Mouse (Mus musculus): ENCODE data around the gene Tmem231. TPM values are rescaled to one million over a fixed set of nuclear protein-coding genes. Genes with fewer than 3 reads are reported as not detected.

Tmem231 gene
- polyA plus RNA-seq, 1 experiment from 2014 or later = 24.6 TPM

DNA sequence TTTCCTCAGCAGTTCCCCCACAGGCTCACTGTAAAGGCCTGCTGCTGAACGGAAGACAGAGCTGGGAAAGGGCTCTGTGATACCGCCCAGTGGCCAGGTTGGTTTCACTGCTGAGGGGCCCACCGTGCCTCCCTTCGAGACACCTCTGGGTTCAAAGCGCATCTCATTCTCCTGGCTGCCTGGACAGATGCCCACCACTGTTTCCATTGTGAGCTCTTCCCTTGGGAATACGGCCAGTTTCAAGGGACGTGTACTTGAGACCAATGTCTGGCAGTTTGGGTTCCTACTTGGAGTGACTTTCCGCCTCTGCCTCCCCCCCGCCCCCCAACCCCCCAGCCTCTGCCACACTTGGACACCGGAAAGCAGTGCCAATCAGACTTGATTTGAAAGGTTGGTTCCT is 29.4 kb upstream of the Tmem231 start:
- peaks cover 4% of the 10 kb centered on the region; the same call in 1 of the 2 replicates for H3K4me1 ChIP-seq
- no peaks in the 10 kb centered on the region for H3K27me3 ChIP-seq
- no peak overlapping the region for H3K27ac ChIP-seq
- ATAC-seq (ENCODE audit: low FRiP score, low read depth) = no peak
- no peak overlapping the region for H3K4me2 ChIP-seq (replicated peaks)
- WGBS = 72% methylated on average over 10 of the region's 10 CpGs
- H3K4me3 ChIP-seq = no peak overlapping the region
- H3K9me3 ChIP-seq = no peaks in the 10 kb centered on the region
- H3K36me3 ChIP-seq = peaks cover 18% of the 10 kb centered on the region
- H3K9ac ChIP-seq = no peak overlapping the region; the same call in 1 of the 2 replicates

DNA sequence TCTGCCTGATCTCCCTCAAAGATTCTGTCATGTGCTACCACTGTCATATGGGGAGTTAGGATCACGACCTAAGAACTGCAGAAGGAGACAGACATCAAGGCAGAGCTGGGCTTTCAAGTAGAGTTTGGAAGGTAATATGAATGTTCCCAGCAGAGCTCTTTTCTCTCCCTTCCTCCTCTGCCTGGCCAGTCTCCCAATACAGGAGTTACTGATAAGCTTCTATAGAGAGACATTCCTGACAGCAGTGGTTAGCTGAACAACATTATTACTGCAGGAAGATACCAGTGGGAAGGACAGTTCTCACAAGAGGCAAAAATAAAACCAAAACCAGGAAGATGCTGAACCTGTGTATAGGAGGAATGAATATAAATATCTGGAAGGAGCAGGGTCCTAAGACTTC is 28.9 kb upstream of the Tmem231 start:
- 72% methylated on average over 1 of the region's 1 CpGs for WGBS
- H3K4me1 ChIP-seq = no peaks in the 10 kb centered on the region
- H3K4me2 ChIP-seq (replicated peaks) = no peak overlapping the region
- peaks cover 21% of the 10 kb centered on the region for H3K36me3 ChIP-seq
- H3K4me3 ChIP-seq = no peak overlapping the region
- H3K27ac ChIP-seq = no peak overlapping the region
- H3K9ac ChIP-seq = no peak overlapping the region
- no peaks in the 10 kb centered on the region for H3K27me3 ChIP-seq
- H3K9me3 ChIP-seq = no peaks in the 10 kb centered on the region
- ATAC-seq (ENCODE audit: low FRiP score, low read depth) = no peak

DNA sequence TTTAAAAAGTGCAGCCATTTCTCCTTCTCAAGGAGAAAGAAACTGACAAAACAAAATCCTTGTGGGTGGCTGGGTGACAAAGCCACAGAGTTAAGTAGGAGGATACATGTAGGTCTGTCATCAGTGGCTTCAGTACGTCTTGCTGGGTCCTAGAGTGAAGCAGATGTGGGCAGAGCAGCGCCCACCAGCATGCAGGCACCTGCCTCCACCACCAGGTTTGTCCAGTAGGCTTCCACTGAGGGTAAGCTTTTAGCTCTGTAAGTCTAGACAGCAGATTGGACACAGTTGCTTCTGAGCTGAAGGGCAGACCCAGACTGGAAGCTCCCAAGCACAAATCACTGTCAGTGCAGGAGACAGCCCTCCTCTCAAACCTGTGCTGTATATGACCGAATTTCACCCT is 27.6 kb upstream of the Tmem231 start:
- Histone ChIP-seq H3K27me3 (no peaks in the 10 kb centered on the region), H3K9ac (no peak overlapping the region), H3K9me3 (no peaks in the 10 kb centered on the region), H3K4me3 (no peak overlapping the region), H3K27ac (no peak overlapping the region), H3K4me2 (replicated peaks) (no peak overlapping the region), H3K4me1 (no peaks in the 10 kb centered on the region), H3K36me3 (peaks cover 26% of the 10 kb centered on the region)
- ATAC-seq (ENCODE audit: low FRiP score, low read depth) = no peak
- WGBS = 63% methylated on average over 3 of the region's 3 CpGs

DNA sequence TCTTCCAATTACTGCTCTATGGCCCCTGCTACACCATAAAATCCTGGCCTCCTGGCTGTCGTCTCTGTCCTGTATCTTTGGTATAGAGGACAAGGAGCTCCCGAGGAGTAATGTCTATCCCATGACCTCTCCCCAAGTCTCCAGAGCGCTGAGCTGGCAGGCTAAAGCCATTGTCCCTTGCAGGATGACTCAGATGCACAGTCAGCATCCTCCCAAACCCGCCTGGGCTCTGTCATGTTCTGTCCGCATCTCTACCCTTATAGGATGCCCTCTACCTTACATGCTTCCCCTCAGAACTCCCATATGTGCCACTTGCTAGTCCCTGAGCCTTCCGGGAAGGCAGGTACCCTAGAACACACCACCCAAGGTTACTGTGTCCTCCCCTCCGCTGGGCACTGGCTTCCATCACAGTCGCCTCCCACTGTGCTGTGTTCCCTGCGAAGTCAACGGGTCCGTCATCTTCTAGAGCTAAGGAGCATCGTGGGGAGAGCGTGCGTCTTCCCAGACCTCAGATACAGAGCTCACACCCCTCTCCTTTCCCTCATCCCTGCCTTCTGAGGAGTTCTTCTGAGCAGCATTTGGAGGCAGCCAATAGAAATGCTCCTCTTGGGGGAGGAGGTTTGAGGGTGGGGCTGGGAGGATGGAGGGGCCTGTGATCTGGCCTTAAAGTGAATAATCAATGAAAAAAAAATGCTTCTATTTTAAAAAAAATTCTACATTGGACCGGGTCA is 27.1 kb upstream of the Tmem231 start:
- Histone ChIP-seq H3K9ac (no peak overlapping the region), H3K36me3 (peaks cover 31% of the 10 kb centered on the region), H3K27ac (no peak overlapping the region), H3K9me3 (no peaks in the 10 kb centered on the region), H3K4me3 (no peak overlapping the region), H3K4me2 (replicated peaks) (no peak overlapping the region), H3K4me1 (no peaks in the 10 kb centered on the region), H3K27me3 (no peaks in the 10 kb centered on the region)
- ATAC-seq (ENCODE audit: low FRiP score, low read depth) = no peak
- 67% methylated on average over 15 of the region's 15 CpGs for WGBS

DNA sequence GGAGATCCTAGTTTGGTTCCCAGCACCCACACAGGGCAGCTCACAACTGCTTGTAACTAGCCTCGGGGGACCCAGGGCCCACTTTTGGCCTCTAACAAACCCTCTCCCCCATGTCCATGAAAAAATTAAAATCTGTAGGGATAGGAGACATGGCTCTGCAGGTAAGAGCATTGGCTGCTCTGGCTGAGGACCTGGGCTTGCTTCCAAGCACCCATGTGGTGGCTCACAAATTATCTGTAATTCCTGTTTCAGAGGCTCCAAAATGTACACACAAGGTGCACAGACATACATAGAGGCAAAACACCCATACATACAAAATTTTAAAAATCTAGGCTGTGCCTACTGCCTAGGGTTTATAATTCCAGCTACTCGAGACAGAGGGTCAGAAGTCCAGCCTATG is 23.6 kb upstream of the Tmem231 start:
- ATAC-seq (ENCODE audit: low FRiP score, low read depth) = no peak
- Histone ChIP-seq H3K9me3 (no peaks in the 10 kb centered on the region), H3K36me3 (peaks cover 61% of the 10 kb centered on the region), H3K27ac (no peak overlapping the region), H3K4me3 (no peak overlapping the region), H3K4me1 (no peaks in the 10 kb centered on the region), H3K9ac (no peak overlapping the region), H3K27me3 (no peaks in the 10 kb centered on the region), H3K4me2 (replicated peaks) (no peak overlapping the region)
- 96% methylated on average over 2 of the region's 2 CpGs for WGBS

DNA sequence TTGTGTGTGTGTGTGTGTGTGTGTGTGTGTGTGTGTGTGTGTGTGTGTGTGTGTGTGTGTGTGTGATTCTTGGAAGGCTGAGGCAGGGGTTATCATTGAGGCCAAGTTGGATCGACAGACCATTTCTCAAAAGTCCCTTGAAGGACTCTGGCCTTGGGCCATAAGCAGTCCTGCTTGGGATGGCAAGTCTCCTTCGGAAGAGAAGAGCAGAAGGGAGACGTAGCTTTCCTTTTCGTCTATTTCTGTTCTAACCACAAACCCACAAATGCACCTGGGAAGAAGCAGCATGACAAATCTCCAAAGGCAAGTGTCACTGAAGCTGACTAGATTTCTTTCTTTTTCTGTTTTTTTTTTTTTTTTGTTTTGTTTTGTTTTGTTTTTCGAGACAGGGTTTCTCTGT is 22.2 kb upstream of the Tmem231 start:
- WGBS = 91% methylated on average over 5 of the region's 5 CpGs
- ATAC-seq (ENCODE audit: low FRiP score, low read depth) = no peak
- no peaks in the 10 kb centered on the region for H3K9me3 ChIP-seq
- no peak overlapping the region for H3K27ac ChIP-seq
- no peak overlapping the region for H3K9ac ChIP-seq
- H3K36me3 ChIP-seq = peaks cover 72% of the 10 kb centered on the region
- H3K4me2 ChIP-seq (replicated peaks) = no peak overlapping the region
- H3K4me1 ChIP-seq = no peaks in the 10 kb centered on the region
- no peak overlapping the region for H3K4me3 ChIP-seq
- no peaks in the 10 kb centered on the region for H3K27me3 ChIP-seq

DNA sequence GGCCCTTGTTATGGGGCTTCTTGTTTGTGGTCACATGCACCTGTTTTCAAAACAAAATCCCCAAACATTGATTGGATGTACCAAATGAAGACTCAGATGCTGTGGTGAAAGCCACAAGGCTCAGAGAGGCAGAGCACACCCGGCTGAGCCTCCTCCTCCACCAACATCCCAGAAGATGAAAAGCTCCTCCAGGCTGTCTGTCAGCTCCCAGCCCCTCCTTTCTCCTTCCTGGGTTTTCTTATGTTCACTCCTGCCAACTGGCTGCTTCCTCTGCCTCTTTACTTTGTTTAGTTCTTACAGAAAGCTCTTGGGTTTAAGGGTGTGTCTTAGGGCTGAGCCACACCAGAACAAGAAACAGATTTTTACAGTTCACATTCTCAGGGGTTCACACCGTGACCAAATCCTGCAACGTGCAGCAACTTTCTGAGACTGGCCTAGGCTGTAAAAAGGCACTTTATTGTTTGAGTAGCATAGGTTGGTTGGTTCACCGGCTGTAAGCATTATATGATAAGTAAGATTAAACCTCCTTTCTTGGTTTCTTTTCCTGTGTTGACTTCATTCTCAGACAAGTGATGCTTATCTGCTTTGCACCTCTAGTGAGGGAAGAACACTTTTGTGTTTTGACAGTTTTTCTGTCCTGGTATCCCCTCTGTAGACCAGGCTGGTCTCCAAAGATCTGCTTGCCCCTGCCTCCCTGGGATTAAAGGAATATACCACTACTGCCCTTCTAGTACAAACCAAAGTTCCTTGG is 21.3 kb upstream of the Tmem231 start:
- Histone ChIP-seq H3K27ac (no peak overlapping the region), H3K4me3 (no peak overlapping the region), H3K9me3 (no peaks in the 10 kb centered on the region), H3K9ac (no peak overlapping the region), H3K36me3 (peaks cover 77% of the 10 kb centered on the region), H3K4me2 (replicated peaks) (no peak overlapping the region), H3K27me3 (no peaks in the 10 kb centered on the region), H3K4me1 (no peaks in the 10 kb centered on the region)
- no peak for ATAC-seq (ENCODE audit: low FRiP score, low read depth)
- 82% methylated on average over 4 of the region's 4 CpGs for WGBS

DNA sequence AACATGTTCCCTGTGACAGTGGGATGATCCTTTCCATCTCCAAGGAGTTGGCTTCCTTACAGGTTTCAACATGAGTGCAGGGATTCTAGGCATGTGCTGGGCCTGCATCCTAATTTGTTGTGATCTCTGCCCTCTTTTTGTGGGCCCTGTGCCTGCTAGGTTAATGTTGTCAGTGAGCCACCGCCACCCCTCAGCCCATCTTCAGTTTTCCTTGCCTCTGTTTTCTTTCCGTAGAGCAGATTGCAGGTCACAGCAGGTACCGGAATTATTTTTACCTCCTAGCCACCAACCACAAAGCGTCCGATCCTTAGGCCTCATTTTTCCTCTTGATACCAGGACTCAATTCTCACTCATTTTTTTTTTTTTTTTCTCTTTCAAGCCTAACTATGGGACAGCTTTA is 18.3 kb upstream of the Tmem231 start:
- no peak overlapping the region for H3K4me3 ChIP-seq
- H3K36me3 ChIP-seq = peaks cover 86% of the 10 kb centered on the region
- no peaks in the 10 kb centered on the region for H3K9me3 ChIP-seq
- H3K27ac ChIP-seq = no peak overlapping the region
- no peaks in the 10 kb centered on the region for H3K4me1 ChIP-seq
- WGBS = 93% methylated on average over 5 of the region's 5 CpGs
- ATAC-seq (ENCODE audit: low FRiP score, low read depth) = no peak
- H3K27me3 ChIP-seq = no peaks in the 10 kb centered on the region
- no peak overlapping the region for H3K9ac ChIP-seq
- H3K4me2 ChIP-seq (replicated peaks) = no peak overlapping the region

DNA sequence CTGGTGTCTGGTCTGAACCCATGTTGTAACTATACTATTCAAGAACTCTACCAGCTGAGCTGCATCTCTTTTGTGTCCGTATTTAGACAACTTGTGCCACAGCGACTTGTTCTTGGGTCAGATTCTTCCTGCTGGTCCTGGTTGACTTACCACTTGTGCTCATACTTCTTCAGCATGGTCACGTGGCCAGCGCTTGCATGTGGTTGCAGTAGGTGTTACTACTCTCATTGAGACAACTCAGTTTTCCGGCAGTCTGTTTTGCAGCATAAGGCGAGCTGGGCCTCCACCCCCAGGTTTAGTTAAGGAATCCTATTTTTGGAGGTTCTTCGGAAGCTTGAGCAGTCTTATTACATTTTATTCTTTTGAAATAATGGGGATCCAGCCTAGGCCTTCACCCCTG is 17.6 kb upstream of the Tmem231 start:
- H3K9me3 ChIP-seq = no peaks in the 10 kb centered on the region
- H3K4me3 ChIP-seq = no peak overlapping the region
- 93% methylated on average over 7 of the region's 7 CpGs for WGBS
- no peak overlapping the region for H3K4me2 ChIP-seq (replicated peaks)
- H3K27ac ChIP-seq = no peak overlapping the region
- ATAC-seq (ENCODE audit: low FRiP score, low read depth) = no peak
- no peaks in the 10 kb centered on the region for H3K27me3 ChIP-seq
- H3K4me1 ChIP-seq = no peaks in the 10 kb centered on the region
- peaks cover 86% of the 10 kb centered on the region for H3K36me3 ChIP-seq
- no peak overlapping the region for H3K9ac ChIP-seq

DNA sequence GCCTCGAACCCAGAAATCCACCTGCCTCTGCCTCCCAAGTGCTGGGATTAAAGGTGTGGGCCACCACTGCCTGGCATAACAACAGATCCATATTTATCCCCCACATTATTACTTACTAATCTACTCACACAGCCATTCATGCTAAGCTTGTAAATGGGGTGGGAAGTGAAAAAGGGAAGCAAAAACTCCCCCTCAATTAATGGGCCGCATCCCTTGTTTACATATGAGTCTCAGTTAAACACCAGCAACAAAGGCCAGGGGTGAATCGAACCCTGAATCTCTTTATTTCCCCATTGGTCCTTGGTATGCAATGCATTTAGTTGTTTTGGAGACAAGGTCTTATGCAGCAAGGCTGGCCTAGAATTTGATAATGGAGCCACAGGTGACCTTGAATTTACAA is 17.2 kb upstream of the Tmem231 start:
- no peak overlapping the region for H3K4me3 ChIP-seq
- no peaks in the 10 kb centered on the region for H3K4me1 ChIP-seq
- H3K27ac ChIP-seq = no peak overlapping the region
- H3K27me3 ChIP-seq = no peaks in the 10 kb centered on the region
- no peak overlapping the region for H3K4me2 ChIP-seq (replicated peaks)
- WGBS = 91% methylated on average over 3 of the region's 3 CpGs
- no peak for ATAC-seq (ENCODE audit: low FRiP score, low read depth)
- no peaks in the 10 kb centered on the region for H3K9me3 ChIP-seq
- H3K36me3 ChIP-seq = peaks cover 86% of the 10 kb centered on the region
- no peak overlapping the region for H3K9ac ChIP-seq

DNA sequence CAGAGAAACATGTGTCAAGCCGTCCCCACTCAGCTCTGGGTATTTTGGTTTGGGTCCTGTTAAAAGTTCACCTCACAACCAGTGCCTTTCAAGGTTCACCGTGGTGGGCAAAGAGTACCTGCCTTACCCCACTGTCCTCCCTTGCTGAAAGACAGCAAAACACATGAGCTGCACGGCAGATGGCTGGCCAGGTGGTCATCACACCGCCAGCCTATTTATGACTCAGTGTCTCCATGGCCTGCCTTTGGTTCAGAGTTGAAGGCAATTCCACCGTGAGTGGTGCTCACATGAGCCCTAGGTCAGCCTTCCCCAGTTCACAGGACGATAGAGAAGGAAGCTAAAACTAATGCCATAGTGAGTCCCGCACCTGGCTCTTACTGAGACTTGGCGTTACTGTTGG is 14.3 kb upstream of the Tmem231 start:
- Histone ChIP-seq H3K9me3 (no peaks in the 10 kb centered on the region), H3K36me3 (peaks cover 88% of the 10 kb centered on the region), H3K4me2 (replicated peaks) (no peak overlapping the region), H3K27me3 (no peaks in the 10 kb centered on the region), H3K27ac (no peak overlapping the region), H3K4me1 (no peaks in the 10 kb centered on the region), H3K9ac (no peak overlapping the region), H3K4me3 (no peak overlapping the region)
- ATAC-seq (ENCODE audit: low FRiP score, low read depth) = no peak
- WGBS = 93% methylated on average over 8 of the region's 8 CpGs

DNA sequence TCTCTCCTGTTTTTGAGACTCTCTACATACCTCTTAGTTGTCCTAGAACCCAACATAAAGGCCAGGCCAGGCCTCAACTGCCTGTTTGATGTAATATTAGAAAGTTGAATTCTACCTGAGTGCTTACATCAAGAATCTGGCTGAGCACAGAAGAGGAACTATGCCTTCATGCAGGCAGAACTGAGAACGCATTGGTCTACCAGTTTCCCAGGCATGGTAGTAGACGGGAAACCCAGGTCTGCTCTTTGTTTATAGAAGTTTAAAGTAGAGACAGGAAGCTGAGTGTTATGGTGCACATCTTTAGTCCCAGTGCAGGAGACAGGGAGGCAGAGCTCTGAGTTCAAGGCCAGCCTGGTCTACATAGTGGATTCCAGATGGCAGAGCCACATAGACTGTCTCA is 13.5 kb upstream of the Tmem231 start:
- no peak for ATAC-seq (ENCODE audit: low FRiP score, low read depth)
- no peaks in the 10 kb centered on the region for H3K27me3 ChIP-seq
- H3K4me2 ChIP-seq (replicated peaks) = no peak overlapping the region
- 0 out of 2 replicates have a peak, but pooled peaks cover under 1% of the 10 kb centered on the region for H3K4me1 ChIP-seq
- no peak overlapping the region for H3K4me3 ChIP-seq
- 94% methylated on average over 2 of the region's 2 CpGs for WGBS
- H3K9me3 ChIP-seq = no peaks in the 10 kb centered on the region
- no peak overlapping the region for H3K9ac ChIP-seq
- no peak overlapping the region for H3K27ac ChIP-seq
- H3K36me3 ChIP-seq = peaks cover 90% of the 10 kb centered on the region

DNA sequence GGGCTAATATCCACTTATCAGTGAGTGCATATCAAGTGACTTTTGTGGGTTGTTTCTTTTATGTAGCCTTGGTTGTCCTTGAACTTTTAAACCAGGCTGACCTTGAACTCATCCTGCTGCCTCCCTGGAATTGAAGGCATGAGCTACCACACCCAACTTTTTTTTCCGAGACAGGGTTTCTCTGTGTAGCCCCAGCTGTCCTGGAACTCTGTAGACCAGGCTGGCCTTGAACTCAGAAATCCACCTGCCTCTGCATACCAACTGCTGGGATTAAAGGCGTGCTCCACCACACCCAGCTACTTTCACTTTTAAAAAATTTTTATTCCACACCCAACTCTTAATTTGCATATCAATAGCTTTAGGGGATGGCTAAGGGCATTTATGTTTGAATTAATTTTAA is 9.9 kb upstream of the Tmem231 start:
- WGBS = 86% methylated on average over 2 of the region's 2 CpGs
- H3K27me3 ChIP-seq = no peaks in the 10 kb centered on the region
- H3K4me2 ChIP-seq (replicated peaks) = no peak overlapping the region
- H3K27ac ChIP-seq = no peak overlapping the region
- H3K4me1 ChIP-seq = peaks cover 16% of the 10 kb centered on the region
- no peaks in the 10 kb centered on the region for H3K9me3 ChIP-seq
- ATAC-seq (ENCODE audit: low FRiP score, low read depth) = no peak
- H3K36me3 ChIP-seq = peaks cover 62% of the 10 kb centered on the region
- no peak overlapping the region for H3K4me3 ChIP-seq
- H3K9ac ChIP-seq = no peak overlapping the region

Data from limb, embryonic 13.5 days (tissue).